Mouse (Mus musculus): ENCODE measurements around the gene Fdx1l.

GRCm38 (mm10) chr9:21026849-21027248 lies 46.6 kb downstream of the Fdx1l start:
- TF ChIP-seq TAL1 (IDR thresholded peaks at IDR 0.05; ENCODE audit: low read length) (no peak), GATA1 (IDR thresholded peaks at IDR 0.05; ENCODE audit: low read length) (no peak)

Measured in erythroblast, embryonic 14.5 days (primary cell).